Mouse (Mus musculus): ENCODE measurements around the gene Olfr222. TPM values are rescaled to one million over a fixed set of nuclear protein-coding genes. Genes with fewer than 3 reads are reported as not detected.
A peak's percentile ranks its signal among the peaks of the same experiment; 100 is the strongest.

Gene Olfr222
- total and polyA plus RNA-seq, 3 experiments: not detected

DNA sequence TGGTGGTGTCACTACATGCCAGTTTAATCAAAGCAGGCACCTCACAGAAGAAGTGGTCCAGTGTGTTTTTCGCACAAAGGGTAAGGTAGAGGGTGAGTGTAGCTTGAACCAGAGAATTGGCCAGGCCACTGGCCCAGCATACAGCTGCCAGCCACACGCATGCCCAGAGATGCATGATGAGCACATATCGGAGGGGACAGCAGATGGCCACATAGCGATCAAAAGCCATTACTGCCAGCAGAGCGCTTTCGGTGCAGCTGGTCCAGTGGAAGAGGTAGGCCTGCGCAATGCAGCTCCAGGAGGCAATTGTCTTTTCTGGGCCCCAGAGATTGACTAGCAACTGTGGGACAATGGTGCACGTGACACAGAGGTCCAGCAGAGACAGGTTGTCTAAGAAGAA lies 13.5 kb upstream of the Olfr222 start:
- Histone ChIP-seq H3K4me3 (ENCODE audit: control insufficient read depth in 1 of 2, insufficient read depth in 1 of 2, low read depth in 2 of 2, low read length in 2 of 2) (no peak overlapping the region), H3K9me3 (replicated peaks; ENCODE audit: insufficient read depth, low read length) (no peaks in the 10 kb centered on the region), H3K9ac (ENCODE audit: control insufficient read depth, low read depth, low read length, poor library complexity, severe bottlenecking) (no peak overlapping the region), H3K27me3 (ENCODE audit: control insufficient read depth in 1 of 2, insufficient read depth in 2 of 2, low read length in 2 of 2) (peaks cover 21 to 44% of the 10 kb centered on the region in 2 experiments), H3K27ac (ENCODE audit: control insufficient read depth, low read depth, low read length) (no peak overlapping the region), H3K79me2 (ENCODE audit: control insufficient read depth, insufficient read depth, low read length, poor library complexity) (no peaks in the 10 kb centered on the region), H3K4me1 (ENCODE audit: control insufficient read depth in 1 of 2, insufficient read depth in 2 of 2, low read length in 2 of 2) (no peaks in the 10 kb centered on the region), H3K36me3 (ENCODE audit: control insufficient read depth in 1 of 2, insufficient read depth in 2 of 2, low read length in 2 of 2) (no peaks in the 10 kb centered on the region)
- TF ChIP-seq ELF1 (IDR thresholded peaks at IDR 0.05; ENCODE audit: low read depth, low read length) (no peak), NRF1 (IDR thresholded peaks at IDR 0.05; ENCODE audit: insufficient read depth, low read depth, low read length, poor library complexity, severe bottlenecking) (no peak), ZC3H11A (IDR thresholded peaks at IDR 0.05; ENCODE audit: low read depth, low read length) (no peak), MAZ (IDR thresholded peaks at IDR 0.05; ENCODE audit: low read depth, low read length) (no peak), BHLHE40 (IDR thresholded peaks at IDR 0.05; ENCODE audit: borderline replicate concordance, low read depth, low read length) (no peak), USF1 (IDR thresholded peaks at IDR 0.05; ENCODE audit: low read depth, low read length) (no peak), KAT2A (conservative IDR thresholded peaks at IDR 0.05; ENCODE audit: low read depth, low read length) (no peak), SMC3 (IDR thresholded peaks at IDR 0.05; ENCODE audit: low read depth, low read length) (no peak), MXI1 (IDR thresholded peaks at IDR 0.05; ENCODE audit: low read depth, low read length) (no peak), RAD21 (IDR thresholded peaks at IDR 0.05; ENCODE audit: low read depth, low read length) (no peak)
- no peak for DNase-seq (ENCODE audit: low read depth, low spot score)

- no peaks in the 10 kb centered on the region for H3K9me3 ChIP-seq (replicated peaks; ENCODE audit: insufficient read depth, low read length)
- H3K27me3 ChIP-seq (ENCODE audit: control insufficient read depth in 1 of 2, insufficient read depth in 2 of 2, low read length in 2 of 2): peaks cover 15% of the 10 kb centered on the region in 2 experiments
- no peaks in the 10 kb centered on the region for H3K79me2 ChIP-seq (ENCODE audit: control insufficient read depth, insufficient read depth, low read length, poor library complexity)
- no peak overlapping the region for H3K9ac ChIP-seq (ENCODE audit: control insufficient read depth, low read depth, low read length, poor library complexity, severe bottlenecking)
- no peaks in the 10 kb centered on the region for H3K4me1 ChIP-seq (ENCODE audit: control insufficient read depth in 1 of 2, insufficient read depth in 2 of 2, low read length in 2 of 2)
- no peak overlapping the region for H3K27ac ChIP-seq (ENCODE audit: control insufficient read depth, low read depth, low read length)
- peak; percentile 77 for DNase-seq (ENCODE audit: low read depth, low spot score)
- no peak for TF ChIP-seq MAX (IDR thresholded peaks at IDR 0.05; ENCODE audit: low read length)
- TF ChIP-seq UBTF (IDR thresholded peaks at IDR 0.05; ENCODE audit: borderline replicate concordance, insufficient read depth, low read depth, low read length): no peak
- TF ChIP-seq SIN3A (IDR thresholded peaks at IDR 0.05; ENCODE audit: low read length): peak; percentile 84
- no peak for TF ChIP-seq GABPA (IDR thresholded peaks at IDR 0.05; ENCODE audit: low read depth, low read length)
- no peak for TF ChIP-seq CHD1 (IDR thresholded peaks at IDR 0.05; ENCODE audit: low read depth, low read length)
- TF ChIP-seq ZC3H11A (IDR thresholded peaks at IDR 0.05; ENCODE audit: low read depth, low read length): no peak
- no peak for TF ChIP-seq MAZ (IDR thresholded peaks at IDR 0.05; ENCODE audit: low read depth, low read length)
- TF ChIP-seq MXI1 (IDR thresholded peaks at IDR 0.05; ENCODE audit: low read depth, low read length): peak; percentile 72
- H3K4me3 ChIP-seq (ENCODE audit: control insufficient read depth in 1 of 2, insufficient read depth in 1 of 2, low read depth in 2 of 2, low read length in 2 of 2): no peak overlapping the region
- no peaks in the 10 kb centered on the region for H3K36me3 ChIP-seq (ENCODE audit: control insufficient read depth in 1 of 2, insufficient read depth in 2 of 2, low read length in 2 of 2)
Measured at GRCm38 (mm10) chr11:59584539-59584938, 8.5 kb upstream of the Olfr222 start.

All from MEL (cell line).